Mouse (Mus musculus) induced T-regulatory cell, adult 2 months (primary cell): ENCODE measurements around the gene Ap4s1.
A peak's percentile ranks its signal among the peaks of the same experiment; 100 is the strongest.

Experiments
- DNase-seq: peaks from one replicate; pipeline ENCODE4 v3.0.0-alpha.2; 2012; ENCODE audit warnings: low read depth

Gene Ap4s1

DNA sequence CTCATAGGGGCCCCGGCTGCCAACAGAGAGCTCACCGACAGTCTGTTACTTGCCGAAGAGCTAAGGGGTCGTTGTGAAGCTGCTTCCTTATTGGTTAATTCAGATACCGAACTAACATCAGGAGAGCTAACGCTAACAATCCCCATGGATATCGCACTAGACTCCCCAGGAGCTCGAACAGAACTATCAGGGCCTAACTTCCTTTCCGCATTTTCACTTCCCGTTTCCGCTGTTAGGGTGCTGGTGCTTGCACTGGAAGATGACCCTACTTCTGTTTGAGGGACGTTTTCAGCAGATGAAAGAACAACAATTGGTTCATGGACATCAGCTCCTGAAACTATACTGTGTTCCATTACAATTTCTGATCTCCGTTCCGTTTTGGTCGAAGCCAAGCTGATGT lies 77.9 kb downstream of the Ap4s1 start:
- DNase-seq = no peak

DNA sequence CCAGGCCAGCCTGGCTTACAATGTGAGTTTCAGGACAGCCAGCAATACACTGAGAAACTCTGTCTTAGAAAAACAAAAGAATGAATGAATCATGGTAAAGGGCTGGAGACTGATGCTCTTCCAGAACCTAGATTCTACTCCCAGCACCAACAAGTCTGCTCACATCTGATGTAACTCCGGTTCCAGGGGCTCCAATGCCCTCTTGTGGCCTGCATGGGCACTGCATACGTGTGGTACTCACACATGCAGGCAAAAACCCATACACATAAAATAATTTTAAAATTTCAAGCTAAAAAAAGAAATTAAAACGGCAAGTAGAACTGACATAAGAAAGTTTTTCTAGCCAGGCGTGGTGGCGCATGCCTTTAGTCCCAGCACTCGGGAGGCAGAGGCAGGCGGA lies 94.0 kb downstream of the Ap4s1 start:
- DNase-seq = peak; percentile 73
